Mouse (Mus musculus): Measurements from ENCODE around the gene Plcg2.

The Plcg2 gene

GRCm38 (mm10) chr8:117498179-117498914 lies at the start of gene Plcg2:
TSS of gene Plcg2 (plus strand) at chr8:117498291.
- DNase-seq (ENCODE audit: inconsistent ontology term), result peak; percentile 55

GRCm38 (mm10) chr8:117451072-117451471 lies 47.0 kb upstream of the Plcg2 start:
- no peak for DNase-seq (ENCODE audit: inconsistent ontology term)

- no peak for DNase-seq (ENCODE audit: inconsistent ontology term)
Observed at GRCm38 (mm10) chr8:117453974-117454373, 44.1 kb upstream of the Plcg2 start.

GRCm38 (mm10) chr8:117454516-117455116 lies 43.5 kb upstream of the Plcg2 start:
- DNase-seq (ENCODE audit: inconsistent ontology term), result no peak

GRCm38 (mm10) chr8:117455701-117456100 lies 42.4 kb upstream of the Plcg2 start:
- DNase-seq (ENCODE audit: inconsistent ontology term), result no peak

- no peak for DNase-seq (ENCODE audit: inconsistent ontology term)
Observed at GRCm38 (mm10) chr8:117458440-117458839, 39.7 kb upstream of the Plcg2 start.

- peak; percentile 80 for DNase-seq (ENCODE audit: inconsistent ontology term)
Observed at GRCm38 (mm10) chr8:117462701-117463284, 35.3 kb upstream of the Plcg2 start.

GRCm38 (mm10) chr8:117464525-117464924 lies 33.6 kb upstream of the Plcg2 start:
- DNase-seq (ENCODE audit: inconsistent ontology term), result no peak

GRCm38 (mm10) chr8:117465250-117465649 lies 32.8 kb upstream of the Plcg2 start:
- peak; percentile 54 for DNase-seq (ENCODE audit: inconsistent ontology term)

- no peak for DNase-seq (ENCODE audit: inconsistent ontology term)
Observed at GRCm38 (mm10) chr8:117467466-117467865, 30.6 kb upstream of the Plcg2 start.

GRCm38 (mm10) chr8:117469431-117470341 lies 28.4 kb upstream of the Plcg2 start:
- DNase-seq (ENCODE audit: inconsistent ontology term), result no peak

- peak; percentile 51 for DNase-seq (ENCODE audit: inconsistent ontology term)
Observed at GRCm38 (mm10) chr8:117470342-117470781, 27.7 kb upstream of the Plcg2 start.

- DNase-seq (ENCODE audit: inconsistent ontology term), result peak; percentile 58
Observed at GRCm38 (mm10) chr8:117471174-117471573, 26.9 kb upstream of the Plcg2 start.

GRCm38 (mm10) chr8:117471655-117472054 lies 26.4 kb upstream of the Plcg2 start:
- DNase-seq (ENCODE audit: inconsistent ontology term), result no peak

- DNase-seq (ENCODE audit: inconsistent ontology term), result no peak
Observed at GRCm38 (mm10) chr8:117472332-117472731, 25.8 kb upstream of the Plcg2 start.

- peak; percentile 77 for DNase-seq (ENCODE audit: inconsistent ontology term)
Observed at GRCm38 (mm10) chr8:117474944-117475343, 23.1 kb upstream of the Plcg2 start.

GRCm38 (mm10) chr8:117475819-117476218 lies 22.3 kb upstream of the Plcg2 start:
- DNase-seq (ENCODE audit: inconsistent ontology term), result no peak

- no peak for DNase-seq (ENCODE audit: inconsistent ontology term)
Observed at GRCm38 (mm10) chr8:117478082-117478481, 20.0 kb upstream of the Plcg2 start.

GRCm38 (mm10) chr8:117479996-117480395 lies 18.1 kb upstream of the Plcg2 start:
- DNase-seq (ENCODE audit: inconsistent ontology term), result no peak

- no peak for DNase-seq (ENCODE audit: inconsistent ontology term)
Observed at GRCm38 (mm10) chr8:117480516-117480915, 17.6 kb upstream of the Plcg2 start.

GRCm38 (mm10) chr8:117481830-117482229 lies 16.3 kb upstream of the Plcg2 start:
- no peak for DNase-seq (ENCODE audit: inconsistent ontology term)

- DNase-seq (ENCODE audit: inconsistent ontology term), result no peak
Observed at GRCm38 (mm10) chr8:117484731-117485130, 13.4 kb upstream of the Plcg2 start.

Measured in Muller cell, postnatal 12 days (primary cell).